Mouse (Mus musculus) embryonic facial prominence, embryonic 10.5 days (tissue): ENCODE measurements around the gene Lrrc58. TPM values are rescaled to one million over a fixed set of nuclear protein-coding genes. Genes with fewer than 3 reads are reported as not detected.

Experiments used
- DNase-seq: peaks from one replicate; pipeline ENCODE4 v3.0.0-alpha.2; 2017; ENCODE audit warnings: low spot score
- H3K27ac ChIP-seq: fragments of 300-500 bp; sonication (generic); replicated peaks from 2 replicates; pipeline ENCODE4 v1.5.1; 2016; ENCODE audit warnings: mild to moderate bottlenecking
- H3K27me3 ChIP-seq: fragments of 300-500 bp; sonication (generic); replicated peaks from 2 replicates; pipeline ENCODE4 v1.6.1; 2016; ENCODE audit warnings: low read depth, mild to moderate bottlenecking; ENCODE audit not compliant: poor library complexity, severe bottlenecking
- H3K36me3 ChIP-seq: fragments of 300-500 bp; sonication (generic); replicated peaks from 2 replicates; pipeline ENCODE4 v1.6.1; 2016; ENCODE audit warnings: mild to moderate bottlenecking, moderate library complexity
- H3K4me1 ChIP-seq: fragments of 300-500 bp; sonication (generic); 2 replicates; pipeline ENCODE4 v1.6.1; 2016
- H3K4me3 ChIP-seq: fragments of 300-500 bp; sonication (generic); 2 replicates; pipeline ENCODE4 v1.5.1; 2016; ENCODE audit warnings: mild to moderate bottlenecking, moderate library complexity
- H3K9me3 ChIP-seq: fragments of 300-500 bp; sonication (generic); 2 replicates; pipeline ENCODE4 v1.6.1; 2016; ENCODE audit warnings: mild to moderate bottlenecking
- WGBS: fragments of 180-500 bp; shearing (Covaris S2); methylation state at CpG from one replicate; pipeline ENCODE4 v1.1.7; 2016; 5-methylcytosine and 5-hydroxymethylcytosine counted together
- polyA plus RNA-seq: library from polyadenylated mRNA; unstranded; fragments of >200 nt; fragmentation: Nextera tagmentation; extraction: Ambion mirVana; gene quantifications from 2 replicates; pipeline ENCODE4 v1.2.1, GENCODE M21; 2016

Lrrc58 gene
- polyA plus RNA-seq, 1 experiment from 2014 or later = 68.9 TPM

GRCm38 (mm10) chr16:37854054-37854453, 14.1 kb upstream of the Lrrc58 start:
- Histone ChIP-seq H3K4me3 (0 out of 2 replicates have a peak overlapping the region, but pooled peaks have one; percentile 13), H3K4me1 (peaks cover 53% of the 10 kb centered on the region), H3K36me3 (no peaks in the 10 kb centered on the region), H3K27ac (peak overlapping the region; percentile 40; the same call in 1 of the 2 replicates), H3K27me3 (no peaks in the 10 kb centered on the region), H3K9me3 (no peaks in the 10 kb centered on the region)
- peak; percentile 25 for DNase-seq
- WGBS = 59% methylated on average over 14 of the region's 14 CpGs

- no peak for DNase-seq
- Histone ChIP-seq H3K9me3 (no peaks in the 10 kb centered on the region), H3K4me3 (no peak overlapping the region), H3K27ac (no peak overlapping the region), H3K4me1 (peaks cover 53% of the 10 kb centered on the region), H3K36me3 (no peaks in the 10 kb centered on the region), H3K27me3 (no peaks in the 10 kb centered on the region)
- WGBS = 32% methylated on average over 5 of the region's 5 CpGs
These were observed 13.6 kb upstream of the Lrrc58 start for GRCm38 (mm10) chr16:37854593-37854992.

- H3K9me3 ChIP-seq = no peaks in the 10 kb centered on the region
- H3K36me3 ChIP-seq = no peaks in the 10 kb centered on the region
- WGBS = 69% methylated on average over 8 of the region's 8 CpGs
- H3K4me1 ChIP-seq = peaks cover 53% of the 10 kb centered on the region
- DNase-seq = no peak
- H3K27ac ChIP-seq = 0 out of 2 replicates have a peak overlapping the region, but pooled peaks have one; percentile 10
- H3K4me3 ChIP-seq = no peak overlapping the region
- no peaks in the 10 kb centered on the region for H3K27me3 ChIP-seq
These were observed 12.6 kb upstream of the Lrrc58 start for GRCm38 (mm10) chr16:37855583-37855982.

- Histone ChIP-seq H3K36me3 (no peaks in the 10 kb centered on the region), H3K9me3 (no peaks in the 10 kb centered on the region), H3K27ac (peak overlapping the region; percentile 48; the same call in 1 of the 2 replicates), H3K27me3 (no peaks in the 10 kb centered on the region), H3K4me3 (no peak overlapping the region), H3K4me1 (peaks cover 47% of the 10 kb centered on the region)
- WGBS = 79% methylated on average over 3 of the region's 3 CpGs
- DNase-seq = no peak
These were observed 11.9 kb upstream of the Lrrc58 start for GRCm38 (mm10) chr16:37856327-37856726.

GRCm38 (mm10) chr16:37857495-37857894, 10.7 kb upstream of the Lrrc58 start:
- Histone ChIP-seq H3K36me3 (no peaks in the 10 kb centered on the region), H3K4me1 (peaks cover 36% of the 10 kb centered on the region), H3K4me3 (no peak overlapping the region), H3K27me3 (no peaks in the 10 kb centered on the region), H3K9me3 (no peaks in the 10 kb centered on the region), H3K27ac (no peak overlapping the region)
- DNase-seq = no peak
- 85% methylated on average over 8 of the region's 8 CpGs for WGBS

GRCm38 (mm10) chr16:37860213-37860612, 8.0 kb upstream of the Lrrc58 start:
- H3K4me3 ChIP-seq = no peak overlapping the region
- DNase-seq = no peak
- H3K27ac ChIP-seq = no peak overlapping the region
- H3K27me3 ChIP-seq = no peaks in the 10 kb centered on the region
- H3K4me1 ChIP-seq = peaks cover 11% of the 10 kb centered on the region
- H3K36me3 ChIP-seq = no peaks in the 10 kb centered on the region
- 82% methylated on average over 7 of the region's 7 CpGs for WGBS
- no peaks in the 10 kb centered on the region for H3K9me3 ChIP-seq

GRCm38 (mm10) chr16:37861029-37861428, 7.2 kb upstream of the Lrrc58 start, which contains the start of gene Gm36028:
Gene Gm36028, minus strand, starts transcription at chr16:37861146.
- peaks cover 4% of the 10 kb centered on the region; the same call in 1 of the 2 replicates for H3K4me1 ChIP-seq
- no peak within 1 kb of the TSS for H3K27ac ChIP-seq
- no peaks in the 10 kb centered on the region for H3K9me3 ChIP-seq
- no peak within 1 kb of the TSS for H3K4me3 ChIP-seq
- no peak for DNase-seq
- H3K36me3 ChIP-seq = no peaks in the 10 kb centered on the region
- H3K27me3 ChIP-seq = no peaks in the 10 kb centered on the region
- 85% methylated on average over 7 of the region's 7 CpGs for WGBS

- no peak overlapping the region for H3K27ac ChIP-seq
- H3K27me3 ChIP-seq = no peaks in the 10 kb centered on the region
- DNase-seq = no peak
- 80% methylated on average over 3 of the region's 3 CpGs for WGBS
- no peak overlapping the region for H3K4me3 ChIP-seq
- H3K4me1 ChIP-seq = peaks cover 8% of the 10 kb centered on the region
- H3K36me3 ChIP-seq = no peaks in the 10 kb centered on the region
- no peaks in the 10 kb centered on the region for H3K9me3 ChIP-seq
These were observed 4.3 kb upstream of the Lrrc58 start for GRCm38 (mm10) chr16:37863876-37864275.

- 89% methylated on average over 9 of the region's 9 CpGs for WGBS
- Histone ChIP-seq H3K4me3 (no peak overlapping the region), H3K27me3 (no peaks in the 10 kb centered on the region), H3K27ac (no peak overlapping the region), H3K9me3 (no peaks in the 10 kb centered on the region), H3K36me3 (peaks cover 10% of the 10 kb centered on the region), H3K4me1 (peaks cover 18% of the 10 kb centered on the region)
- no peak for DNase-seq
These were observed 2.3 kb upstream of the Lrrc58 start for GRCm38 (mm10) chr16:37865841-37866240.

- peaks cover 24% of the 10 kb centered on the region for H3K4me1 ChIP-seq
These were observed 599 bp downstream of the Lrrc58 start for GRCm38 (mm10) chr16:37868506-37869469.

GRCm38 (mm10) chr16:37869470-37870231, 1.5 kb downstream of the Lrrc58 start:
- WGBS = 33% methylated on average over 4 of the region's 4 CpGs
- H3K27me3 ChIP-seq = no peaks in the 10 kb centered on the region
- DNase-seq = no peak
- H3K27ac ChIP-seq = peak overlapping the region; percentile 99
- no peaks in the 10 kb centered on the region for H3K9me3 ChIP-seq
- peaks cover 38% of the 10 kb centered on the region for H3K36me3 ChIP-seq
- peaks cover 24% of the 10 kb centered on the region for H3K4me1 ChIP-seq
- peak overlapping the region; percentile 100 for H3K4me3 ChIP-seq

More at GRCm38 (mm10) chr16:37868506-37869469, 599 bp downstream of the Lrrc58 start:
- peak overlapping the region; percentile 100 for H3K4me3 ChIP-seq
- H3K36me3 ChIP-seq = peaks cover 36% of the 10 kb centered on the region
- H3K27ac ChIP-seq = peak overlapping the region; percentile 99
- H3K27me3 ChIP-seq = no peaks in the 10 kb centered on the region
- no peaks in the 10 kb centered on the region for H3K9me3 ChIP-seq
- WGBS = under 1% methylated on average over 87 of the region's 87 CpGs
- DNase-seq = peak; percentile 83

- Histone ChIP-seq H3K27ac (no peak overlapping the region), H3K27me3 (no peaks in the 10 kb centered on the region), H3K4me1 (peaks cover 24% of the 10 kb centered on the region), H3K4me3 (peak overlapping the region; percentile 16; the same call in 1 of the 2 replicates), H3K9me3 (no peaks in the 10 kb centered on the region), H3K36me3 (peaks cover 45% of the 10 kb centered on the region)
- DNase-seq = no peak
- 89% methylated on average over 4 of the region's 4 CpGs for WGBS
These were observed 3.0 kb downstream of the Lrrc58 start for GRCm38 (mm10) chr16:37871112-37871715.
